In genomic region chr4:145026449-145026851, GRCm38 (mm10) we compare ENCODE assay signal across 8 mouse cellular contexts.
DNase-seq lines count a peak whose midpoint lies in the region; TF ChIP-seq lines count a peak whose summit lies in the region.

No protein-coding gene starts in this region.

- intact Hi-C loops in left cerebral cortex, adult 2 months (cut with DNase I): no loop called here
- intact Hi-C loops in left cerebral cortex, postnatal 36 days (cut with DNase I): no loop called here

- no peak for DNase-seq in left cerebral cortex, adult 2 months (ENCODE audit: extremely low spot score in 1 of 2, low spot score in 2 of 2)
- no peak for DNase-seq in left cerebral cortex, postnatal 36 days (ENCODE audit: low spot score in 2 of 2)
- DNase-seq in heart, adult 9 months (ENCODE audit: low spot score in 2 of 2): peak; percentile 52 to 58
- DNase-seq in kidney, postnatal 36 days: peak; percentile 60 to 77
- peak; percentile 30 for DNase-seq in retina, embryonic 14.5 days (ENCODE audit: low spot score)
- no peak for DNase-seq in right cerebral cortex, postnatal 14 days
- DNase-seq in right cerebral cortex, postnatal 25 days: no peak
- DNase-seq in spleen, postnatal 36 days (ENCODE audit: low spot score in 2 of 2): no peak

- no peak for TF ChIP-seq CTCF in left cerebral cortex, adult 2 months (IDR thresholded peaks at IDR 0.05)

- peak overlapping the region; percentile 28; the same call in 1 of the 2 replicates for H3K27ac ChIP-seq in left cerebral cortex, adult 2 months

- H3K4me3 ChIP-seq in left cerebral cortex, adult 2 months: no peak overlapping the region

Comparison
In these comparisons a context has a peak if more than half of its experiments do, and no peak if none do; other contexts are left out.
1. DNase-seq: peak in heart, adult 9 months (2 of 2), kidney, postnatal 36 days (2 of 2) and retina, embryonic 14.5 days (single experiment); none in left cerebral cortex, adult 2 months (0 of 2), left cerebral cortex, postnatal 36 days (0 of 2), right cerebral cortex, postnatal 14 days (single experiment), right cerebral cortex, postnatal 25 days (single experiment) and spleen, postnatal 36 days (0 of 2).